Mouse (Mus musculus) MEL (cell line): Measurements from ENCODE around the gene Cwc22. TPM values are rescaled to one million over a fixed set of nuclear protein-coding genes. Genes with fewer than 3 reads are reported as not detected.

Source experiments
- DNase-seq: peaks from one replicate; pipeline ENCODE4 v3.0.0; 2011; ENCODE audit warnings: low read depth, low spot score
- H3K27ac ChIP-seq: 2 replicates; pipeline ENCODE4 v1.5.1; 2012; ENCODE audit warnings: low read depth, mild to moderate bottlenecking, control low read depth, low read length, moderate library complexity; ENCODE audit not compliant: control insufficient read depth
- H3K27me3 ChIP-seq, 2 experiments: fragments of 150-350 bp in 1 of 2; sonication (generic) in 1 of 2; 2 replicates each; pipeline ENCODE4 v1.6.1; 2012; ENCODE audit warnings: low read length in 2 of 2, mild to moderate bottlenecking in 2 of 2, improper control_type of control experiment in 1 of 2, moderate library complexity in 1 of 2; ENCODE audit not compliant: insufficient read depth in 2 of 2, control insufficient read depth in 1 of 2
- H3K36me3 ChIP-seq, 2 experiments: 2 replicates each; pipeline ENCODE4 v1.6.1; 2012 to 2014; ENCODE audit warnings: low read length in 2 of 2, improper control_type of control experiment in 1 of 2, inconsistent platforms in 1 of 2, mild to moderate bottlenecking in 1 of 2; ENCODE audit not compliant: insufficient read depth in 2 of 2, control insufficient read depth in 1 of 2
- H3K4me1 ChIP-seq, 2 experiments: fragments of 150-350 bp in 1 of 2; sonication (generic) in 1 of 2; 2 replicates each; pipeline ENCODE4 v1.6.1; 2012; ENCODE audit warnings: low read length in 2 of 2, improper control_type of control experiment in 1 of 2, mild to moderate bottlenecking in 1 of 2; ENCODE audit not compliant: insufficient read depth in 2 of 2, control insufficient read depth in 1 of 2
- H3K4me3 ChIP-seq, 2 experiments: fragments of 150-350 bp in 1 of 2; sonication (generic) in 1 of 2; 2 replicates each; pipeline ENCODE4 v1.5.1; 2012; ENCODE audit warnings: low read depth in 2 of 2, low read length in 2 of 2, mild to moderate bottlenecking in 2 of 2, moderate library complexity in 2 of 2, control low read depth in 1 of 2, improper control_type of control experiment in 1 of 2; ENCODE audit not compliant: control insufficient read depth in 1 of 2, insufficient read depth in 1 of 2
- H3K79me2 ChIP-seq: 2 replicates; pipeline ENCODE4 v1.6.1; 2012; ENCODE audit warnings: mild to moderate bottlenecking, low read length, moderate library complexity; ENCODE audit not compliant: control insufficient read depth, poor library complexity, insufficient read depth
- H3K9ac ChIP-seq: 2 replicates; pipeline ENCODE4 v1.6.1; 2012; ENCODE audit warnings: low read depth, mild to moderate bottlenecking, control low read depth, low read length, moderate library complexity; ENCODE audit not compliant: control insufficient read depth, poor library complexity, severe bottlenecking
- H3K9me3 ChIP-seq: fragments of 150-350 bp; sonication (generic); replicated peaks from 2 replicates; pipeline ENCODE4 v1.6.1; 2012; ENCODE audit warnings: mild to moderate bottlenecking, low read length, improper control_type of control experiment, moderate library complexity; ENCODE audit not compliant: insufficient read depth
- BHLHE40 ChIP-seq: IDR thresholded peaks from 2 replicates; pipeline ENCODE4 v1.6.1; 2012; ENCODE audit warnings: low read depth, mild to moderate bottlenecking, inconsistent platforms, low read length, improper control_type of control experiment, borderline replicate concordance
- CHD2 ChIP-seq: IDR thresholded peaks from 2 replicates; pipeline ENCODE4 v1.6.1; 2011; ENCODE audit warnings: low read length, improper control_type of control experiment
- E2F4 ChIP-seq: IDR thresholded peaks from 2 replicates; pipeline ENCODE4 v1.6.1; 2011; ENCODE audit warnings: low read depth, low read length, improper control_type of control experiment, borderline replicate concordance
- GABPA ChIP-seq: IDR thresholded peaks from 2 replicates; pipeline ENCODE4 v1.6.1; 2012; ENCODE audit warnings: low read depth, mild to moderate bottlenecking, inconsistent platforms, low read length, improper control_type of control experiment, moderate library complexity
- MAZ ChIP-seq: IDR thresholded peaks from 2 replicates; pipeline ENCODE4 v1.6.1; 2012; ENCODE audit warnings: low read depth, mild to moderate bottlenecking, inconsistent platforms, low read length, improper control_type of control experiment
- MEF2A ChIP-seq: IDR thresholded peaks from 2 replicates; pipeline ENCODE4 v1.6.1; 2014; ENCODE audit warnings: low read depth, mild to moderate bottlenecking, inconsistent platforms, low read length, improper control_type of control experiment; ENCODE audit not compliant: poor library complexity, insufficient replicate concordance, severe bottlenecking; ENCODE audit errors: extremely low read depth
- NRF1 ChIP-seq: IDR thresholded peaks from 2 replicates; pipeline ENCODE4 v1.6.1; 2014; ENCODE audit warnings: low read depth, mild to moderate bottlenecking, inconsistent platforms, low read length, improper control_type of control experiment, moderate library complexity; ENCODE audit not compliant: poor library complexity, insufficient read depth, severe bottlenecking
- TAL1 ChIP-seq: IDR thresholded peaks from 2 replicates; pipeline ENCODE4 v1.6.1; 2012; ENCODE audit warnings: mild to moderate bottlenecking, inconsistent platforms, low read length, moderate library complexity, mixed read lengths
- ZMIZ1 ChIP-seq: IDR thresholded peaks from 2 replicates; pipeline ENCODE4 v1.6.1; 2012; ENCODE audit warnings: low read depth, mild to moderate bottlenecking, inconsistent platforms, low read length, improper control_type of control experiment, moderate library complexity
- polyA plus RNA-seq, 2 experiments: library from polyadenylated mRNA; stranded (reverse) in 1 of 2; unstranded in 1 of 2; fragments of >175 nt in 1 of 2; fragments of >200 nt in 1 of 2; gene quantifications; 2 replicates each; pipeline versions ENCODE4 v1.2.1 to v1.2.4; 2012; ENCODE audit warnings: low replicate concordance in 2 of 2, low read depth in 1 of 2; ENCODE audit not compliant: insufficient read length in 2 of 2, insufficient read depth in 1 of 2, missing spikeins in 1 of 2
- total RNA-seq: library from RNA; depleted of rRNA; stranded (reverse); fragments of 300-350 nt; gene quantifications from 2 replicates; pipeline ENCODE4 v1.2.3, GENCODE M21; 2012

Cwc22 gene
- total and polyA plus RNA-seq, 3 experiments: 54.0 to 72.7 TPM; not detected in 1

DNA sequence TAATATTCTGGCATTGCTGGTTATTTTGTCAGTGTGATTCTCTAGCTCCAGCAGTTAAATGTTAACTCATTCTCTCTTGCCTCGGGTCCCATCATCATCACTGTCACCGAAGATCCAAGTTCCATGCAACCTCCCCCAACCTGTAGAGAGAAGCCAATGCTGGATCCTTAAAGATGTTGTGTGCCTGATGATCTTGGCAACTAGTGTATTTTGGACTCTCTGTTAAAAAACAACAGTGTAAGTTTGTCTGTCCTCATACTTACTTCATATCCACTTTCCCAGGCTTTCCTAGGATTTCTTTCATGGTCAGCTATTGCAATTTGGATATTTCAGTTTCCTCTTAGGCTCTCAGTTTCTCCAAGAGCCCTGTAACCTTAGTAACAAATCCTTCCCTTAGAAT is 25.2 kb upstream of the Cwc22 start:
- Histone ChIP-seq H3K4me1 (no peaks in the 10 kb centered on the region), H3K27me3 (no peaks in the 10 kb centered on the region), H3K4me3 (no peak overlapping the region), H3K9ac (no peak overlapping the region), H3K79me2 (no peaks in the 10 kb centered on the region), H3K9me3 (no peaks in the 10 kb centered on the region), H3K36me3 (no peaks in the 10 kb centered on the region), H3K27ac (no peak overlapping the region)
- TF ChIP-seq TAL1 (no peak), GABPA (no peak), CHD2 (no peak), MEF2A (no peak), MAZ (no peak), E2F4 (no peak)
- no peak for DNase-seq

DNA sequence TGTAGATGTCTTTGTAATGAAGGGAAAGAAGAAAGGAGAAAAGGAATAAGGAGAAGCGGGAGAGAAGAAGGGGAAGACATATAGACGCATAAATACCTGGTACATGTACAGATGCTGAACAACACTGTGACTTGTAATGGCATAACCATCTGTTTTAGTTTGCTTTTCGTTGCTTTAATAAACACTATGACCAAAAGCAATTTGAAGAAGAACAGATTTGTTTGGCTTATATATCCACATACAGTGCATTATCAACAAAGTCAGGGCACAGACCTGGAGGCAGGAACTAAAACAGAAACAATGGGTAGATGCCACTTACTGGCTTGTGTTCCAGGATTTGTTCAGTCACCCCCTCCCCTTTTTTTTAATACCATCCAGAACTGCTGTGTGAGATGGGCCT is 24.4 kb upstream of the Cwc22 start:
- Histone ChIP-seq H3K36me3 (no peaks in the 10 kb centered on the region), H3K79me2 (no peaks in the 10 kb centered on the region), H3K27ac (no peak overlapping the region), H3K27me3 (no peaks in the 10 kb centered on the region), H3K9ac (no peak overlapping the region), H3K4me3 (no peak overlapping the region), H3K9me3 (no peaks in the 10 kb centered on the region), H3K4me1 (no peaks in the 10 kb centered on the region)
- DNase-seq: no peak
- no peak for TF ChIP-seq MAZ
- TF ChIP-seq ZMIZ1: no peak
- TF ChIP-seq BHLHE40: no peak

GRCm38 (mm10) chr2:77969956-77970355 is 23.8 kb upstream of the Cwc22 start:
- TF ChIP-seq NRF1: no peak
- H3K36me3 ChIP-seq: no peaks in the 10 kb centered on the region
- H3K27ac ChIP-seq: no peak overlapping the region
- H3K4me3 ChIP-seq: no peak overlapping the region
- no peaks in the 10 kb centered on the region for H3K9me3 ChIP-seq
- no peaks in the 10 kb centered on the region for H3K27me3 ChIP-seq
- DNase-seq: no peak
- H3K4me1 ChIP-seq: no peaks in the 10 kb centered on the region
- no peaks in the 10 kb centered on the region for H3K79me2 ChIP-seq
- no peak overlapping the region for H3K9ac ChIP-seq
